Mouse (Mus musculus) CD4-positive, CD25-positive, alpha-beta regulatory T cell, adult 4 months (primary cell): ENCODE data around the gene Olfr1471. TPM values are rescaled to one million over a fixed set of nuclear protein-coding genes. Genes with fewer than 3 reads are reported as not detected.
"Not testable (repeated sequence)": the region's sequence is repeated elsewhere in the genome, so short reads cannot be mapped to it uniquely, and the experiment has no call there.

Source experiments
- ATAC-seq: one replicate; pipeline ENCODE4 v1.8.0; 2017
- polyA plus RNA-seq, 2 experiments: library from polyadenylated mRNA; unstranded; fragments of 100-300 nt; shearing (Covaris generic); gene quantifications; one replicate each; pipeline ENCODE4 v1.2.1; 2017

The Olfr1471 gene
- not detected for polyA plus RNA-seq

GRCm38 (mm10) chr19:13443109-13443508 is at the start of gene Olfr1471:
Gene Olfr1471, plus strand, starts transcription at chr19:13443409.
- not testable (repeated sequence) for ATAC-seq

DNA sequence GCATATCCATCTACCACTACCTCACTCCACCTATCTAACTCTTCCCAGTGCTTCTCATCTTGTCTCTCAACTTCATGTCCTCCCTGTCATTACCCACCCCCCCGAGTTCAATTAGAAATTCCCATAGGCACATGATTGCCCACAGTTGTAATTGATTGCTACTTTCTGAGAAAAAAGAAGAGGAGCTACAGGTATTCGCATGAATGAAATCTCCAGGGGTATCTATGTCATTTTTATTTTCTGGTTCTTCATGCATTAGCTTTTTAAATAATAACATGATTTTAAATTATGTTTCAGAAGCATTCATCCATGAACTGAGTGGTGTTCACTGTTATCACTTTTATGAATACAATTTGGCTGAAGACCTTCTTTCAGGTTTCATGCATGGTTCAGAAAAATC is 35.7 kb upstream of the Olfr1471 start, which contains the start of gene Olfr1469:
Olfr1469 (plus strand) TSS at position 301 of the 400 bp plus-strand sequence.
- no peak for ATAC-seq

DNA sequence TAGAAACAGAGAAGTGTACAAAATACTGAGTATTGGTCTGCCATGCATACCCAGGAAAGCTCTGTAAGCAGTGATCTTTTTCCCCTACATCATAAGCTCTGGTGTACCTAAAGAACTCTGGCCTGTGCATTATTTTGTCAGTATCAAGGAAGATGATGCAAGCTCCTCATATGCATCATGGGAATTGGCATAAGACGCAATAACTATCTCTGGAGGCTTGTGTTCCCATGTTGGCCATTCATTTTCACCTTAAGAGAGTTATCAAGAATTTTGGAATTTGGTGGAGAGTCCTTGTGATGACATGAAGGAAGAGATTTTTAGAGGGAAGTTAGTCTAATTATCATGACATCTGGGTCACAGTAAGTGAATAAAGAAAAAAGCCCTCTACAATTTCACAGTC is 12.8 kb downstream of the Olfr1471 start, which contains the start of gene Olfr1472:
Olfr1472 (minus strand) TSS at position 101 of the 400 bp plus-strand sequence.
- no peak for ATAC-seq

DNA sequence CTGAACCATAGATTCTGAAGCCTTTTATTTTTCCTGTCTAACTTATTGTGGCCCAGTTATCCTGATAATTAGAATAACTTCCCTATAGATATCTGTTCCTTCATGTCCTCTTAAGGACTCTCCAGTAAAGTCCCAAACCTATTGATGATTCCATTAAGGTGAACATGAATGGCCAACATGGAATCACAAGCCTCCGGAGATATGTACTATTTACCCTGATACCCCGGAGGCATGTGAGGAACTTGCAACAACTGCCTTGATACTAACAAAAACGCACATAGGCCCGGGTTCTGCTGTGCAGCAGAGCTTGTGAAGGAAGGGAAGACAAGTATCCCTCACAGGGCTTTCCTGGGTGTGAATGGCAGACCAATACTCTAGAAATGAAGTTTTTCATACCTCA is 26.1 kb downstream of the Olfr1471 start, which contains the start of gene Olfr1474:
Olfr1474 (plus strand) TSS at position 301 of the 400 bp plus-strand sequence.
- ATAC-seq, result not testable (repeated sequence)

GRCm38 (mm10) chr19:13480096-13480495 is 36.9 kb downstream of the Olfr1471 start, which contains the start of gene Olfr1475:
Gene Olfr1475, minus strand, starts transcription at chr19:13480196.
- no peak for ATAC-seq

- no peak for ATAC-seq
Measured at GRCm38 (mm10) chr19:13500246-13500645, 57.0 kb downstream of the Olfr1471 start, which contains the start of gene Olfr1477. Gene Olfr1477, plus strand, starts transcription at chr19:13500546.

Other genes starting within 250 kb of the Olfr1471 start
- not detected for gene Olfr1463, start 212.1 kb upstream of the Olfr1471 start, polyA plus RNA-seq
- gene Olfr1465, start 127.9 kb upstream of the Olfr1471 start, polyA plus RNA-seq, result not detected
- not detected for gene Olfr1466, start 104.5 kb upstream of the Olfr1471 start, polyA plus RNA-seq
- gene Olfr1467, start 81.2 kb upstream of the Olfr1471 start, polyA plus RNA-seq, result not detected
- not detected for gene Olfr1469, start 35.6 kb upstream of the Olfr1471 start, polyA plus RNA-seq
- not detected for gene Olfr1472, start 12.7 kb downstream of the Olfr1471 start, polyA plus RNA-seq
- not detected for gene Olfr1474, start 26.2 kb downstream of the Olfr1471 start, polyA plus RNA-seq
- gene Olfr1475, start 36.8 kb downstream of the Olfr1471 start, polyA plus RNA-seq, result not detected
- gene Olfr1477, start 57.1 kb downstream of the Olfr1471 start, polyA plus RNA-seq, result not detected
- not detected for gene Olfr1480, start 84.5 kb downstream of the Olfr1471 start, polyA plus RNA-seq
- not detected for gene Olfr1484, start 140.1 kb downstream of the Olfr1471 start, polyA plus RNA-seq
- gene Olfr1487, start 174.0 kb downstream of the Olfr1471 start, polyA plus RNA-seq, result not detected
- gene Olfr1489, start 188.2 kb downstream of the Olfr1471 start, polyA plus RNA-seq, result under 1 TPM in 1 of 2 experiments, not detected in 1; 0.05 TPM
- gene Olfr1490, start 207.7 kb downstream of the Olfr1471 start, polyA plus RNA-seq, result not detected